Mouse (Mus musculus) heart, embryonic 13.5 days (tissue): ENCODE data around the gene Ndufaf3. TPM values are rescaled to one million over a fixed set of nuclear protein-coding genes. Genes with fewer than 3 reads are reported as not detected.

ENCODE experiments used
- ATAC-seq: fragments of 200-750 bp; cut with Nextera tagmentation; 2 replicates; pipeline ENCODE4 v1.8.0; 2017; ENCODE audit warnings: moderate TSS enrichment; ENCODE audit not compliant: insufficient number of reproducible peaks, low FRiP score, low TSS enrichment; ENCODE audit errors: extremely low read depth
- H3K27ac ChIP-seq: fragments of 300-500 bp; sonication (generic); replicated peaks from 2 replicates; pipeline ENCODE4 v1.5.1; 2015; ENCODE audit warnings: moderate library complexity, mild to moderate bottlenecking, inconsistent platforms
- H3K27me3 ChIP-seq: fragments of 300-500 bp; sonication (generic); replicated peaks from 2 replicates; pipeline ENCODE4 v1.6.1; 2015; ENCODE audit warnings: mild to moderate bottlenecking, inconsistent platforms
- H3K36me3 ChIP-seq: fragments of 300-500 bp; sonication (generic); 2 replicates; pipeline ENCODE4 v1.6.1; 2015; ENCODE audit warnings: mild to moderate bottlenecking, inconsistent platforms
- H3K4me1 ChIP-seq: fragments of 300-500 bp; sonication (generic); 2 replicates; pipeline ENCODE4 v1.6.1; 2015; ENCODE audit warnings: inconsistent platforms
- H3K4me2 ChIP-seq: fragments of 300-500 bp; sonication (generic); 2 replicates; pipeline ENCODE4 v1.6.1; 2015; ENCODE audit warnings: inconsistent platforms, mild to moderate bottlenecking, moderate library complexity
- H3K4me3 ChIP-seq: fragments of 300-500 bp; sonication (generic); 2 replicates; pipeline ENCODE4 v1.5.1; 2015; ENCODE audit warnings: moderate library complexity, mild to moderate bottlenecking, inconsistent platforms
- H3K9ac ChIP-seq: fragments of 300-500 bp; sonication (generic); 2 replicates; pipeline ENCODE4 v1.6.1; 2015; ENCODE audit warnings: inconsistent platforms, mild to moderate bottlenecking, moderate library complexity
- H3K9me3 ChIP-seq: fragments of 300-500 bp; sonication (generic); 2 replicates; pipeline ENCODE4 v1.6.1; 2016; ENCODE audit warnings: inconsistent platforms
- WGBS: fragments of 180-500 bp; shearing (Covaris S2); methylation state at CpG from one replicate; pipeline ENCODE4 v1.1.7; 2015; ENCODE audit warnings: mixed read lengths; 5-methylcytosine and 5-hydroxymethylcytosine counted together
- polyA plus RNA-seq: library from polyadenylated mRNA; unstranded; fragments of >200 nt; fragmentation: Nextera tagmentation; extraction: Ambion mirVana; gene quantifications from 2 replicates; pipeline ENCODE4 v1.2.1, GENCODE M21; 2015

Ndufaf3 gene
- polyA plus RNA-seq, 1 experiment from 2014 or later = 53.5 TPM

GRCm38 (mm10) chr9:108545986-108546385 is 21.2 kb downstream of the Ndufaf3 start:
- H3K36me3 ChIP-seq = peaks cover 96% of the 10 kb centered on the region
- H3K27me3 ChIP-seq = no peaks in the 10 kb centered on the region
- H3K9ac ChIP-seq = no peak overlapping the region
- H3K9me3 ChIP-seq = no peaks in the 10 kb centered on the region
- WGBS = 91% methylated on average over 3 of the region's 3 CpGs
- ATAC-seq = no peak
- no peaks in the 10 kb centered on the region for H3K4me1 ChIP-seq
- no peak overlapping the region for H3K4me3 ChIP-seq
- H3K4me2 ChIP-seq = no peak overlapping the region
- H3K27ac ChIP-seq = no peak overlapping the region

- H3K4me2 ChIP-seq = no peak overlapping the region
- no peaks in the 10 kb centered on the region for H3K4me1 ChIP-seq
- no peak overlapping the region for H3K4me3 ChIP-seq
- H3K9ac ChIP-seq = no peak overlapping the region
- H3K27me3 ChIP-seq = no peaks in the 10 kb centered on the region
- H3K27ac ChIP-seq = no peak overlapping the region
- H3K36me3 ChIP-seq = peaks cover 98% of the 10 kb centered on the region
- H3K9me3 ChIP-seq = no peaks in the 10 kb centered on the region
- no peak for ATAC-seq
Measured at GRCm38 (mm10) chr9:108540846-108541245, 26.4 kb downstream of the Ndufaf3 start.

DNA sequence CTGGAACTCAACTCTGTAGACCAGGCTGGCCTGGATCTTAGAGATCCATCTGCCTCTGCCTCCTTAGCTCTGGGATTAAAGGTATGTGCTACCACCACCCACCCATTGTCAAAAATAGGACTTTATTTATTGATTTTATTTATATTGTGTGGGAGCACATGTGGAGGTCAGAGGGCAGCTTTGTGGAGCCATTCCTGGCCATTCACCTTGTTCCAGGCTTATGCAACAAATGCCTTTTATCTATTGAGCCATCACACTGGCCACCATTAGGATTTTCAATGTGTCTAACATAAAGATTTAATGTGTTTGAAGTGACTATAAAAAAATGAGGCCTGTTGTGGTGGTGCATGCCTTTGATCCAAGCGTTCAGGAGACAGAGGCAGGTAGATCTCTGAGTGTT is 35.7 kb downstream of the Ndufaf3 start:
- ATAC-seq = no peak
- H3K36me3 ChIP-seq = peaks cover 88% of the 10 kb centered on the region
- WGBS = 92% methylated on average over 1 of the region's 1 CpGs

GRCm38 (mm10) chr9:108530954-108531353 is 36.3 kb downstream of the Ndufaf3 start:
- WGBS = 84% methylated on average over 1 of the region's 1 CpGs

More for the DNA sequence above, 35.7 kb downstream of the Ndufaf3 start:
- Histone ChIP-seq H3K4me1 (no peaks in the 10 kb centered on the region), H3K27me3 (no peaks in the 10 kb centered on the region), H3K9me3 (no peaks in the 10 kb centered on the region), H3K4me2 (no peak overlapping the region), H3K4me3 (no peak overlapping the region), H3K27ac (no peak overlapping the region), H3K9ac (no peak overlapping the region)

GRCm38 (mm10) chr9:108525400-108525799 is 41.8 kb downstream of the Ndufaf3 start:
- Histone ChIP-seq H3K9ac (no peak overlapping the region), H3K36me3 (peaks cover 45% of the 10 kb centered on the region), H3K4me1 (peaks cover 14% of the 10 kb centered on the region), H3K9me3 (no peaks in the 10 kb centered on the region), H3K27me3 (no peaks in the 10 kb centered on the region), H3K4me2 (no peak overlapping the region), H3K27ac (no peak overlapping the region), H3K4me3 (no peak overlapping the region)
- WGBS = 69% methylated on average over 3 of the region's 3 CpGs
- no peak for ATAC-seq

More at GRCm38 (mm10) chr9:108530954-108531353, 36.3 kb downstream of the Ndufaf3 start:
- Histone ChIP-seq H3K4me2 (no peak overlapping the region), H3K9me3 (no peaks in the 10 kb centered on the region), H3K27me3 (no peaks in the 10 kb centered on the region), H3K4me3 (no peak overlapping the region), H3K36me3 (peaks cover 83% of the 10 kb centered on the region), H3K9ac (no peak overlapping the region), H3K4me1 (no peaks in the 10 kb centered on the region), H3K27ac (no peak overlapping the region)
- no peak for ATAC-seq

- no peak overlapping the region for H3K4me3 ChIP-seq
- no peak for ATAC-seq
- H3K4me2 ChIP-seq = no peak overlapping the region
- 97% methylated on average over 4 of the region's 4 CpGs for WGBS
- no peak overlapping the region for H3K9ac ChIP-seq
- H3K36me3 ChIP-seq = peaks cover 40% of the 10 kb centered on the region
- H3K9me3 ChIP-seq = no peaks in the 10 kb centered on the region
- no peaks in the 10 kb centered on the region for H3K27me3 ChIP-seq
- H3K4me1 ChIP-seq = peaks cover 31% of the 10 kb centered on the region
- H3K27ac ChIP-seq = no peak overlapping the region
Measured at GRCm38 (mm10) chr9:108523341-108523740, 43.9 kb downstream of the Ndufaf3 start.

GRCm38 (mm10) chr9:108521604-108522003 is 45.6 kb downstream of the Ndufaf3 start:
- no peak overlapping the region for H3K27ac ChIP-seq
- no peaks in the 10 kb centered on the region for H3K27me3 ChIP-seq
- 70% methylated on average over 2 of the region's 2 CpGs for WGBS
- no peak for ATAC-seq
- H3K9ac ChIP-seq = no peak overlapping the region
- peaks cover 31% of the 10 kb centered on the region for H3K4me1 ChIP-seq
- no peak overlapping the region for H3K4me3 ChIP-seq
- peaks cover 33% of the 10 kb centered on the region for H3K36me3 ChIP-seq
- no peaks in the 10 kb centered on the region for H3K9me3 ChIP-seq
- H3K4me2 ChIP-seq = no peak overlapping the region

GRCm38 (mm10) chr9:108517931-108518332 is 49.3 kb downstream of the Ndufaf3 start:
- Histone ChIP-seq H3K4me2 (peak overlapping the region; percentile 94), H3K36me3 (peaks cover 51% of the 10 kb centered on the region), H3K9me3 (no peaks in the 10 kb centered on the region), H3K27ac (peak overlapping the region; percentile 99), H3K4me3 (peak overlapping the region; percentile 98), H3K9ac (peak overlapping the region; percentile 98), H3K27me3 (no peaks in the 10 kb centered on the region), H3K4me1 (peaks cover 35% of the 10 kb centered on the region)
- ATAC-seq = no peak
- under 1% methylated on average over 13 of the region's 13 CpGs for WGBS

DNA sequence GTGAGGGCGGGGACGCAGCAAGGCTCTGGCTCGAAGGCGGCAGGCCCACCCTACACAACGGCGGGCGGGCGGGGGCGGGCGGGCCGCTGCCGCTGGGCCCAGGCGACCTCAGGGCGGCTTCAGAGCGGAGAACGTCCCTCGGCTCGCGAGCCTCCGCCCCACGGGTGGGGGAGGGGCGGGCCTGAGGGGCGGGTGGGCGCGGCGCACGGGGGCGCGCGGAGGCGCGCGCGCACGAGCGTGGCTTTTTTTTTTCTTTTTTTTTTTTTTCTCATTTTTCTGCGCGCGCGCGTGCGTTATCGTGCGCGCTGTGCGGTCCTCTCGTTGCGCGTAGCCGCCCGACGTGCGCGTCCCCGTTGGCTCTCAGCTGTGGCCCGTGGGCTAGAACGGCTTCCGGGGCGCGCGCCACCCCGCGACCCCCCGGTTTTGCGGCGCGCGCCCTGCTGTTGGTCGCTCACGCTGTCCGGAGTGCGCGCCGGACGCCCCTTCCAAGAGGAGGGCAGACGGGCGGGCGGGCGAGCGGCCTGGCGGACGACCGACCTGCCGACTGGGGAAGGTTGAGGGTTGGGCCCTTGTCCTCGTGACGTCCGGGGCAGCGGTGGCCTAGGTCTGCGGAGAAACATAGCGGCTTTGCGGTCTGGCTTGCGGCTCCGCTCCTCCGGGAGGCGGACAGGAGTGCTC is 49.8 kb downstream of the Ndufaf3 start:
- Histone ChIP-seq H3K9me3 (no peaks in the 10 kb centered on the region), H3K4me1 (peaks cover 35% of the 10 kb centered on the region), H3K27me3 (no peaks in the 10 kb centered on the region), H3K36me3 (peaks cover 54% of the 10 kb centered on the region), H3K27ac (peak overlapping the region; percentile 99), H3K4me2 (peak overlapping the region; percentile 94), H3K4me3 (peak overlapping the region; percentile 98), H3K9ac (peak overlapping the region; percentile 98)
- WGBS = 0% methylated on average over 65 of the region's 95 CpGs
- peak; percentile 74 for ATAC-seq

DNA sequence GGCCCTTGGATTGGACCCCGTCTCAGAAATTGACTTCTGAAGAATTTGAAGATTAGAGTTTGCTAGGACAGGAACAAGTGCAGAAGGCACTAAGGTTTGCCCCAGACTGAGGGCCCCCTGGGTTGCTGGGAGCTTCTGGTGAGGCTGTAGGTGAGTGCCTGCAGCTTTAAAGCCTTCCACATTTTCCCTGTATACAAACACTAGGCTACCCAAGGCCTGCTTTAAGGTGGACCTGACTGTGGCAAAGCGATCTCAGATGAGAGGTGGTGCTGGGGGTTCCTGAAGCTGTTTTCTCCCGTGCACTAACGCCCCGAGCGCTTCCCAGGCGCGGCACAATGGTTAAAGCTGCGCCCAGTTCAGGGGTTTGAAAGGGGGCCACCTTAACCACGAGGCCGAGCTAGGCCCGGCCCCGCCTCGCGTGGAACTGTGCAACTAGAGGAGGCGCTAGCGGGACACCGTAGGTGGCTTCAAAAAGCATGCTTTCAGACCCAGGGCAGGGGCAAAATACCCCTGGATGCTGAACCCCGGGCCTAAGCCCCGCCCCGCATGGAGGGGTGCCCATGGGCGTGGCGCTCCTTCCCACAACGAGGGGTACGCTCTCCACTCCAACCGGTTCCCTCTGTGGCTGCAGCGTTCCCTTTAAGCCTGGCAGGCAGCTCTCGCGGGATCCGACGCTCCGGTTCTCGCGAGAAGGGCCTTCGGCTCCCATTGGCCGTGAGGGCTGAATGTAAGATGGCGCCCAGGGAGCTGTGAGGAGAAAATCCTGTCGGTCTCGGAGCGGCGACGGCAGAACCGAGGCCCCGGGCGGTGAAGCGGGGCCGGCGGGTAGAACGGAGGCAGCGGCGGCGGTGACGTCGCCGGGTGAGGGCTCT is 50.6 kb downstream of the Ndufaf3 start, which contains the start of gene Qrich1:
Gene Qrich1 (plus strand): TSS at position 427 of the 872 bp plus-strand sequence.
- Histone ChIP-seq H3K27ac (peak within 1 kb of the TSS; percentile 99), H3K4me1 (peaks cover 29% of the 10 kb centered on the region), H3K9ac (peak within 1 kb of the TSS; percentile 98), H3K4me3 (peak within 1 kb of the TSS; percentile 98), H3K27me3 (no peaks in the 10 kb centered on the region), H3K36me3 (peaks cover 61% of the 10 kb centered on the region), H3K9me3 (no peaks in the 10 kb centered on the region), H3K4me2 (peak within 1 kb of the TSS; percentile 94)
- under 1% methylated on average over 54 of the region's 55 CpGs for WGBS
- ATAC-seq = peak; percentile 89
